Mouse (Mus musculus) skeletal muscle tissue, adult 2 months (tissue): Measurements from ENCODE around the gene Leap2.
A peak's percentile ranks its signal among the peaks of the same experiment; 100 is the strongest.

ENCODE experiments used
- DNase-seq: peaks from one replicate; pipeline ENCODE4 v3.0.0-alpha.2; 2012; ENCODE audit warnings: low read depth, low spot score

Gene Leap2

GRCm38 (mm10) chr11:53423036-53423435, at the start of gene Leap2:
Leap2 (minus strand) TSS chr11:53423170.
- DNase-seq, result no peak

DNA sequence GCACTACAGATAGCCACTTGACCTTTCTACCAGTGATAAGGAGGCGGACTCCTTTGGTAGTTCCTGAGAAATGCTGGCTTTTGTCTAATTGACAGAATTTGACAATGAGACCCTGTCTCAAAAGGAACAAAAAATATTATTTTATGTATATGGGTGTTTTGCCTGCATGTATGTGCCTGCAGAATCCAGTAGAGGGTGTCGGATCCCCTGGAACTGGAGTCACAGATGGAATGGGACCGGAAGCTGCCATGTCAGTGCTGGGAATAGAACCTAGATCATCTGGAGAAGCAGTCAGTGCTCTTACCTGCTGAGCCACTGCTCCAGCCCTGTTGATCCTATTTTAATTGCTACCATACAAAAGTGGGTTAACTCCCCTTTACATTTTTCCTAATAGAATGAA, 49.7 kb upstream of the Leap2 start:
- DNase-seq, result no peak

DNA sequence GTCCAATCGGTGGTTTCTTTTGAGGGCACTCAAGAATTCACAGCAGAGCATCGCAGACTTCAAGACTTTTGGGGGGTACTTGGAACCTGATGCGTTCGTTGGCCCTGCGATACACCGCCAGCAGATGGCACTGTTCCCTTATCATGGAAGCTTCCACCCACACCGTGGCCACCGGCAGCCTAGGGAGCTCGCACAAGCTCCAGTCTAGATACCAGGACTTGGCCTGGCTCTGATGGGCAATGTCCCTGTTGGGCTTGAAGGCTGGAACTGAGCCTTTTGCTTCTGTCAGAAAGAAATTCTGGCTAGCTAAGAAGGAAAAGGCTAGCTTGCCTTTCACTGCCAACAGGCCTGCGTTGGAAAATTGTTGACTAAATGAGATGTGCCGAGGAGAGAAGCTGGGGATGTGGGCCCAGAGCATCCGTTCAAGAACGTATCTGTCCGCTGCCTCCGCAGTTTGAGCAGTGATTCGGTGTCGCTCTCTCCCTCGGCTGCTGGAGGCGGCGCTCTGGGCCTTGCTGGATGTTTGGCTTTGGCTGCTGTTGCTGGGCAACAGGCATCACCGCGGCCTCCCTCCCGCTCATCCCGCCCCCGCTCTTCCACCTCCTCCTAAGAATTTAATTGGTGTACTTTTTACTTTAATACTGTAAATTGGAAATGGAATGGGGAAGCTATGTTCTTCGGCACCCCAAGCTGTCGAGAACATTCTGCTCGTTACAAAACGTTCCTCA, 47.2 kb upstream of the Leap2 start, which contains the start of gene Gm9837:
TSS of gene Gm9837 (minus strand) at position 512 of the 728 bp plus-strand sequence.
- DNase-seq, result peak; percentile 80

DNA sequence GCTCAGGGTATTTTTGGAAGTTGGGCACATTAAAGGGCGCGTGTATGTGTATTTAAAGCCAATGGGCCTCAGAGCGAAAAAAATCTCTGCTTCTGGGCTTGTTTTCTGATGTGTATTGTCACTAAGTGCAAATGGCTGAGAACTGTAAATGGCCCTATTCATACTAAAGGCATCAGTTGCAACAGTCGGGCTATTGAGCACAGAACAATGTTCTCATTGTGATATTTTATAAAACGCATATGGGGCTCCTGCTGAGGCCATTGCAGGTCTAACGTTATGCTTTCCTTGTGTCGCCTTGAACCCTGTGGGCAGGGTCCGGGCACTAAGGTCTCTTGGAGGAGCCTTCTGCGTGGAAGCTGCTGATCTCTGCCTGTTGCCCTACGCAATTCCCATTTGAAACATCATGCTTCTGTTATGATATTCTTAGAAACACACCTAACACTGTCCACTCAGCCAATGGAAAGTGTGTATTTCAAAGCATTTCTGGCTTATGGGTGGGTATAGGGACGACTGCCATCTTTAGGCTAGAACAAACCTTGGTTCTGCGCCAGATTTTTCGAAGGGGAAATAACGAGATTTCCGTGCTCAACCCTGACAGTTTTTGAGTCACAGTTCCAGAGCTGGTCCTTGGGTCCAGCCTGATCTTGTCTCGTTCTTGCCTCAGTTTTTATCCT, 46.5 kb upstream of the Leap2 start:
- no peak for DNase-seq

DNA sequence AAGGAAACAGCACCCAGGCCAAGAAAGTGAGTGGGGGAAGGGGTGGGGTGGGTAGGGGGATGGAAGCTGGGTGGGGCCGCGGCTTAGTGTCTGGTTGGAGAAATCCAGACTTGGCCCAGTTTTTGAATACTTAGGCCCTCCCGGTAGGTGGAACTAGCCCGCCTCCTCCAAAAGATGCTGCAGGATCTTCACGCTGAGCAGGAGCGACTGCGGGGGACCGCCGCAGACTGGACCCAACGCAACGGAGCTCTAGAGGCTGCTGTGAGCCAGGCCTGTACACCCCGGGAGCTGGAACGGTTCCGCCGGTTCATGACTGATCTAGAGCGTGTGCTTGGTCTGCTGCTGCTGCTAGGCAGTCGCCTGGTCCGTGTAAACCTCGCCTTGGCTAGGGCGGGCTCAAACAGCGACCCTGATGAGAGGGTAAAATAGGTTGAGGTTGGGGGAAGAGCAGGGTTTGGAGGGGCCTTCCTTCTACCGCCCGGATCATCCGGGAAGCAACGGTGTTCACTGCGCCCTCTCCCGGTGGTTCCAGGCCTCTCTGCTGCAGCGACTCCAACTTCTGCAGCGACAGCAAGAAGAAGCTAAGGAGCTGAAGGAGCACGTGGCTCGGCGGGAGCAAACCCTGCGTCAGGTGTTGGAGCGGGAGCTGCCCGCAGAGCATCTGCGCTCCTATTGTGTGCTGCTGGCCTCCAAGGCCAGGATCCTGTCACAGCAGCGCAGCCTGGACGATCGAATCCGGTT, 43.4 kb upstream of the Leap2 start:
- peak; percentile 57 for DNase-seq

GRCm38 (mm10) chr11:53463551-53464424, 40.8 kb upstream of the Leap2 start:
- no peak for DNase-seq

GRCm38 (mm10) chr11:53461727-53462126, 38.8 kb upstream of the Leap2 start:
- no peak for DNase-seq

DNA sequence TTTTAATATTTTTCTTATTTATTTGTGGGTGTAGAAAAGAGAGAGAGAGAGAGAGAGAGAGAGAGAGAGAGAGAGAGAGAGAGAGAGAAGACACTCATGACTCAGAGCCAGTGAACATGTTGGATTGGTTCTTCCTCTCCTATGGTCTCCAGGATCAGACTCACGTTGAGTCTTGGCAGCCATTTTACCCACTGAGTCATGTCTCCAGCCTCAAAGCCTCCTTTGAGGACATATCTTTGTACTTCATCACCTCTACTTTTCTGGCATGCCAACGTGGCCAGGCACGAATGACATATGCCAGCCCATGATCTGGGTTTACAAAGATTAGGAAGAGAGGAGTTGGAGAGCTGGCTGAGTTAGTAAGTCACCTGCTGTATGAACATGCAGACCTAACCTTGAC, 37.2 kb upstream of the Leap2 start:
- DNase-seq, result no peak

DNA sequence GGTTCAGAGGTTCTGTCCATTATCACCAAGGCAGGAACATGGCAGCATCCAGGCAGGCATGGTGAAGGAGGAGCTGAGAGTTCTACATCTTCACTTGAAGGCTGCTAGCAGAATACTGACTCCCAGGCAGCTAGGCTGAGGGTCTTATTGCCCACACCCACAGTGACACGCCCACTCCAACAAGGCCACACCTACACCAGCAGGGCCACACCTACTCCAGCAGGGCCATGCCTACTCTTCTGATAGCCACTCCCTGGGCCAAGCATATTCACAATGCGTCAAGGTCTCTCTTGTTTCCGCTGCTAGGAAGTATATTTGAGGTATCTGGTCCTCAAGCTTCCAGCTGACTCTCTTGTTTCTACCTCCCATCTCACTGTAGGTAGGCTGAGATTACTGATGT, 36.0 kb upstream of the Leap2 start:
- no peak for DNase-seq

GRCm38 (mm10) chr11:53457372-53457954, 34.5 kb upstream of the Leap2 start:
- DNase-seq, result no peak

DNA sequence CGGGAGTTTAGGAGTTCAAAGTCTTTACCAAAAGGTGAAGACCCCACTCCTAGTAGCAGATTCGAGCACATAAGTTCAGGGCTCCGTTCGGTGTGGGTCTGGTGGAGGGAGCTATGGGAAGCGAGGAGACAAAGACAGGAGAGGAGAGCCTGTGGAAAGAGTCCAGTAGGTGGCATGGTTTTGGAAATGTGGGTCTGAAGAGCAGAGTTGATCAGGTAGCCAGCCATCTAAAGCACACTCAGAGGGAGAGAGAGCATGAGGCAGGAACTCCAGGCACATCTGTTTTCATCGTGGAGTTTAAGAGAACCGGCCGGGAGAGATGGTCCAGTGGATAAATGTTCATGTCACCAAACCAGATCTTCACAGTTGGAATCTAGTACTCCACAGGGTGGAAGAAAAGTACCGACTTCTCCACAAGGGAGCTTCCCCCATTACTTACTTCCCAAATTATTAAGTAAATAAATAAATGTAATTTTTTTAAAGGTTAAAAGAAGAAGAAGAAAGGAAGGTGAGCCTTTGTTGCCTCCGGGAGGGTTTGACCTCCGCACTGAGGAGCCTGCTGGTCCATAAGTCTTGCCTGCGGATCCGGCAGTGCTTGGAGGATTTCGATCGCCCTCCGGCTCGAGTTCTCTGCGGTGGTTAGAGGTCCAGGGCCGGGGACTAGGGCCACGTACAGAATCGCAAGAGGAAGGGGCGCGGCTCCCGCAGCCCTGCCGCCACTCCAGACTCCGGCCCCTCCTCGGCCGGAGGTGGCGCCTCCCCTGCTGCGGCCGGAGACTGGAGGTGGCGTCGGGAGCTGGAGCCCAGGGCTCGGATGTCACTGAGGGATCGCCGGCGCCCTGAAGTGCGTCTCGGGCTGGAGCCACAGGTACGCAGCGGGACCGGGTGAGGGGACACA, 33.8 kb upstream of the Leap2 start, which contains the start of the genes Gm10447 and Shroom1:
TSS of gene Gm10447 (minus strand) at position 637 of the 898 bp plus-strand sequence.
TSS of gene Shroom1 (plus strand) at position 732 of the 898 bp plus-strand sequence.
- DNase-seq, result no peak

GRCm38 (mm10) chr11:53453031-53453430, 30.1 kb upstream of the Leap2 start:
- no peak for DNase-seq

DNA sequence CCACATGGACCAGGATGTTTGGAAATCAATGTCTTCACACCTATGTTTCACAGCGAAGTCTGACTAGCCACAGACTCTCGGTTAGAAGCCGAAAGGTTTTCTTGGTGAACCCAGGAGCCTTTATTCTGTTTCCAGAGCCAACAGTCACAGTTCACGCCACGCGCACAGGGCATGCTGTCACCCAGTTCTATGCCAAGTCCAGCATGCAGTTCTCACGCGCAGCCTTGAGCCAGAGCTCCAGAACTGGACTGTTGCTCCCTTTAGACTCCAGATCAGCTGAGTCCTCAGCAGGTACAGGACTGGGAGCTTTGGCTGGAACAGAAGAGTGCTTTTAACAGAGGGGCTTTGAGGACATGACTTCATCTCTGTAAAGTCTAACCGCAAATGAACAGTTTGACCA, 29.4 kb upstream of the Leap2 start:
- no peak for DNase-seq

- no peak for DNase-seq
Observed at GRCm38 (mm10) chr11:53451361-53451760, 28.4 kb upstream of the Leap2 start.

- no peak for DNase-seq
Observed at GRCm38 (mm10) chr11:53450070-53450705, 27.2 kb upstream of the Leap2 start.

GRCm38 (mm10) chr11:53448529-53448928, 25.6 kb upstream of the Leap2 start:
- no peak for DNase-seq

GRCm38 (mm10) chr11:53447996-53448395, 25.0 kb upstream of the Leap2 start:
- DNase-seq, result no peak

DNA sequence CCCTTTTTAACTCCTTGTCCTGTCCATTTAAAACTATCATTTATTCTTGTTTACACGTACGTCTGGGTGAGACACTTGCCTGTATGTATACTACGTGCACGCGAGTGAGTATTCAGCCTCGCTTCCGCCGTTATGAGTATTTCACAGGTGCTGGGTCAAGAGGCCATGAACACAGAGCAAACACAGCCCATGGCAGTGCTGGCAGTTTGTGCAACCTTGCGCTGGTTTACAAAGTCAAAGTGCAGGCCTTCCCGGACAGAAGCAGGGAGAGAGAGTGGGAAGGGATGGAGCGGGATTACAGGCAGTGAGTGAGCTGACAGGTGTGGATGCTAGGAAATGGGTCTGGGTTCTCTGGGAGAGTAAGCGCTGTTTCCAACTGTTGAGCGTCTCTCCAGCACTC, 23.2 kb upstream of the Leap2 start:
- no peak for DNase-seq

DNA sequence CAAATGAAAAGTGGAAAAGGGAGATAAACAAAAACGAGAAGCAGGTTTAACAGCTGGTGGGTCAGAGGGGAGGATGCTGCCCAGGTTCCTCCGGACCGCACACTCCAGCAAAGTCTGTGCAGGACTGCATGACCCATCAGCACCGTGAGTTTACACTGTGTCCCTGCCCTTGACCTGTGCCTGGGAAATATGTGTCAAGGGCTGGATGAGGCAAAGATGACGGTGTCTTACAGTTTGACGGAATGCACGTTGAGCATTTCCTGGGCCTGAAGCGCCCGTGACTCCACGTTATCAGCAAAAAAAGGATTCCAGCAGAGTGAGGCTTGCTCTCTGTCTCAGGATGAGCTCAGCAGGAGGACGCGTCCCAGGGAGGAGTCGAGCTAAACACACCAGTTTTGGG, 22.6 kb upstream of the Leap2 start:
- no peak for DNase-seq
